Mouse (Mus musculus) adrenal gland, adult 2 months (tissue): ENCODE results near the gene Cldn13. TPM values are rescaled to one million over a fixed set of nuclear protein-coding genes. Genes with fewer than 3 reads are reported as not detected.
"Not testable (repeated sequence)": the region's sequence is repeated elsewhere in the genome, so short reads cannot be mapped to it uniquely, and the experiment has no call there.

Source experiments
- DNase-seq: peaks from one replicate; pipeline ENCODE4 v3.0.0; 2021
- long read RNA-seq: library from polyadenylated mRNA; stranded (forward); transcript quantifications from one replicate; pipeline ENCODE4 v2.0.0, GENCODE M21; 2021
- polyA plus RNA-seq: library from polyadenylated mRNA; depleted of rRNA; stranded (reverse); fragments of >200 nt; gene quantifications from 2 replicates; pipeline ENCODE4 v1.2.3, GENCODE M21; 2012; rRNA removed
- total RNA-seq, 2 experiments: library from RNA; stranded (reverse); gene quantifications; 2 replicates each; pipeline ENCODE4 v1.2.3; 2021

Cldn13 gene
- total RNA-seq: not detected
- polyA plus RNA-seq: not detected in 2 replicates
- long read RNA-seq: 0 reads

DNA sequence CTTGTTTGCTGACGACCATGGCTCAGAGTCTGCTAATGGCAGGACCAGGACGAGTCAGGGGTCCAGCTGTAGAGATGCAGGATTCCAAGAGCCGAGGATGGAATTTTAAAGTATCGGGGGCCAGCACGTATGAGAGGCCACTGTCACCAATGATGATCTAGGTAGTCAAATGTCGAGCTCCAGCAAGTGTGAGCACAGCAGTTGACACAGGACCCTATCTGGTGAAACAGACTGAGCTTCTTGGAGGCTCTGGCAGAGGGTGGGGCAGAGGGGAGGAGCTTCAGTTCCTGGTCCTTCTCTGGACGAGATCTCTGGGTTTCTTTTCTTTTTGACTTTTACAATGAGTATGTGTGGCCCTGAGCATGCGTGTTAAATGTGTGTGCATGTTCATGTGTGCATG, at the start of gene Cldn13:
TSS of gene Cldn13 (minus strand) at position 216 of the 400 bp plus-strand sequence.
- DNase-seq: no peak

DNA sequence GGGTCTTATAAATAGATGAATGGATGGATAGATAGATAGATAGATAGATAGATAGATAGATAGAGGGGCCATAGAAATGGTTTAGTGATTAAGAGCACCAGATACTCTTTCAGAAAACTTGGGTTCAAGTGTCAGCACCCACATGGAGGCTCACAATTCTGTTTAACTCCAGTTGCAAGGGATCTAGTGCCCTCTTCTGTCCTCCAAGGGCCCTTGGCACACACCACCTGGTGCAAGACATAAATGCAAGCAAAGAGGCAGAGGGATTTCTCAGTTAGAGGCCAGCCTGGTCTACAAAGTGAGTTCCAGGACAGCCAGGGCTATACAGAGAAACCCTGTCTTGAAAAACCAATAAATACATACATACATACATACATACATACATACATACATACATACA, 49.3 kb upstream of the Cldn13 start:
- not testable (repeated sequence) for DNase-seq

GRCm38 (mm10) chr5:134963546-134963945, 48.2 kb upstream of the Cldn13 start:
- no peak for DNase-seq

- peak; percentile 51 for DNase-seq
Observed at GRCm38 (mm10) chr5:134961519-134961918, 46.2 kb upstream of the Cldn13 start.

DNA sequence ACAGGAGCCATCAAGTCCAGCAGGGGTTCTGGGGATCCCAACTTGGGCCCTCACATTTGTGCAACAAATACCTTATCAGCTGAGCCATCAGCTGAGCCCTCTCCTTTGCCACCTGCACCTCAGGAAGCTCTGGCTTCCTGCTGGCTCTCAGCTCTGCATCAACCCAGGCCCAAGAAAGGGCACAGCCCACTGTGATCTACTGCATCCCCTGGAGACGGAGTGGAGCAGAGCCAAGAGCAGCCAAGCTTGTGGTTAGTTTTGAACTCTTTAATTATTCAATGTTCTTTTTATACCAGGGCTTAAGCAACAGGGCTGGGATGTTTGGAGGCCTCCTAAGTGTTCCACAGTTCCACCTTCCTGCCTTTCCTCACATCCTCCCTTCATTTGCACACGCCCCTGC, 45.1 kb upstream of the Cldn13 start:
- no peak for DNase-seq

- peak; percentile 91 for DNase-seq
Observed at GRCm38 (mm10) chr5:134959114-134959513, 43.8 kb upstream of the Cldn13 start.

DNA sequence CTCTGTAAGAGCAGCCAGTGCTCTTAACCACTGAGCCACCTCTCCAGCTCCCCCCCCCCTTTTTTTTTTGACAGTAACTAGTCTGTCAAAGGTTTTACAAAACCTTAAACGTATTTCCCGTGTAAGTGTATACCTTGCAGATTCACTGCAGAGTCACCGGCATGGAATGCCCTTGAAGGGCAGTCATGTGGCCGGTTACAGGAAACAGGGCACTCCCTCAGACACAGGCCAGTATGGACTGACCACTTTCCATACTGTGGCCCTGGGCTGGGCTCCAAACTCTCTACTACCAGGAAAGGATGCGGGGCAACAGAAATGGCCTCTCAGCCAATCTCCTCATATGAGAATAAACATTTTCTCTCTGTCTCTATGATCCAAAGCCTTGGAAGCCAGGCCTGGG, 40.2 kb upstream of the Cldn13 start:
- no peak for DNase-seq

- DNase-seq: no peak
Observed at GRCm38 (mm10) chr5:134951053-134951884, 35.9 kb upstream of the Cldn13 start.

DNA sequence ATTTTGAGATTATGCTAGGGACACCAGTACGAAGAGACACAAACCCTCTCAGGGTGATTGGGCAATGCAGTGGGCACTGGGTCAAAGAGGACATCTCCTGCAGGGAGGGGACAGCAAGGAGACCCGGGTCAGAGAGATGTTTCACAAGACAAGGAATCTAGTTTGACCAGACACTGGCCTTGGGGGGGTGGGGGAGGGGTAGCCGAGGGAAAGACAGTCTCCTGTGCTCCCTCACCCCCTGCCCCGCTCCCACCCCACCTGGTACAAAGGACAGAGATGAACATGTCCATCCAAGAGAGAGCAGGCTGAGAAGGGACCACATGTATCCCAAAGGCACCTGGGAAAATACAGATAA, 32.7 kb upstream of the Cldn13 start:
- no peak for DNase-seq

DNA sequence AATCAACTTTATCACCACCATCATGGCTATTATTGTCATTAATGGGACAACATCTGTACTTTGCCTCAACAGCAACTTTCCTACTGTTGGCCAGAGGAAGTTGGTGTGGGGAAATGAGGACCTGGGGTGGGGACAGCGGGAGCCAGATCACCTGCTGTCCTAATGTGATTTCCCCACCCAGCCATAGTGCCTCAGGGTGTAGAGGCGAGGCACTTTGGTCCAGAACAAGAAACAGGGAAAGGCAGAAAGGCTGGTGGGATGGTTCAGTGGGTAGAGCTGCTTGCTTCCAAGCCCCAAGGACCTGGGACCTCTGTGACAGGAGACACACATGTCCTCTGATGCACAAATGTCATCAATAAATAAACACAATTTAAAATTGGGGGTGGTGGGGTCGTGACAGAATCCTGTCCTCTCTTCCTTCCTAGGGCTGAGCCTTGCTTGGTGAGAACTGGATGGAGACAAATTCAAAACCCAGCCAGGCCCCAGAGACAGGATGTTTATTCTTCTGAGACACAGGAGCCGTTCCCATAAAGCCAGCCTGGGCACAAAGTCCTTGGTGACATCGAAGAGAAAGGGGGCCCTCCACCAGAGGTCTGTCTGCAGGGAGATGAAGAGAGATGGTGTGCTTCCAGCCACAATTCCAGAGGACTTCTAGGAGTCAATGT, 32.2 kb upstream of the Cldn13 start:
- DNase-seq: no peak

DNA sequence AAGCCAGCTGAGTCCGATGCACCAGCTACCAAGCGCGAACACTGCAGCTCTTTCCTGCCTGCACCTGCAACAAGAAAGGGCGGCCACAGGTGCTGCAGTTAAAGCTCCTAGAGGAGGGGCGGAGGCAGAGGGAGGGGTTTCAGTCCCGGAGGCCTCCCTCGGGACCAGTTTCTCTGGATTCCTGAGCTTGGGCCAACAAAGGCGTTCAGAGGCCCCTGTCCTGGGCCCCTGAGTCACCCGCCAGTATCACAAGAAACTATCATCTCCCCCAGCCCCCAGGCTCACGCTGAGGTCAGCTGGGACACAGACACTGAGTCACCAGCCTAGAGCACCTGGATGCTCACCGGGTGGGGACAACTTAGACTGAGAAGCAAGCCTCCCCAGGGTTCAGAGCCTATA, 31.5 kb upstream of the Cldn13 start, which contains the start of gene Cldn4:
TSS of gene Cldn4 (minus strand) at position 78 of the 399 bp plus-strand sequence.
- DNase-seq: no peak

- DNase-seq: no peak
Observed at GRCm38 (mm10) chr5:134946063-134946856, 30.9 kb upstream of the Cldn13 start.

- no peak for DNase-seq
Observed at GRCm38 (mm10) chr5:134945266-134945959, 30.1 kb upstream of the Cldn13 start.

- no peak for DNase-seq
Observed at GRCm38 (mm10) chr5:134944179-134944578, 28.9 kb upstream of the Cldn13 start.

GRCm38 (mm10) chr5:134942740-134943139, 27.4 kb upstream of the Cldn13 start:
- peak; percentile 70 for DNase-seq

DNA sequence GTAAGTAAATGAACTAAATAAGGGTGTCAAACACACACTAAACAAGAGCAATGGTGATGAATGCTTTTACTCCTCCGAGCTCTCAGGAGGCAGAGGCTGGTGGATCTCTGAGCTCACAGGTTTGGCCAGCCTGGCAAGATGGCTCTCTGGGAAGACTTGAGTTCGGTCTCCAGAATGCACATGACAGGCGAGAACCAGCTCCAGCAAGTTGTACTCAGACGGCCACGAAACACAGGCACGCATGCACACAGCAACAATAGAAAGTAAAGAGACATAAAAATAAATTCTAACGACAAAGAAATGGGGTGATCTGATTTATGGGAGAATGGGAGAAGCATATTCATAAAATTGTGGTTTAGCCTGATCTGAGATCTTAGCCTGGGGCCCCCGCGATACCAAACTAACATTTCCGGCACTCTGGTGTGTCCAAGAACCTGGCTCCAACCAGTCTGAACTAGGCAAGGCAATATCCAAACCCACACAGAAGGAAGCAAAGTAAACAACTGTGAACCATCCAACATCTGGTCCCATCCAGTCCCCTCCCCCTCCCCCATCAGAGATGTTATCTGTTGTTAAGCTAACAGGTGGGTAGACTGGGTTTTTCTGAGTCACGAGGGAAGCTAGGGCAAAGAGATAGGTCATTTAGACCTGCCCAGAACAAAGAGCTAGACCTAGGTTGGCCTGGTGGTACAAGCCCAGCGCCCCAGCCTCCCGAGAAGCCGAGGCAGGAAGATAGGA, 26.3 kb upstream of the Cldn13 start:
- DNase-seq: no peak

GRCm38 (mm10) chr5:134939554-134939953, 24.2 kb upstream of the Cldn13 start:
- not testable (repeated sequence) for DNase-seq

GRCm38 (mm10) chr5:134939069-134939468, 23.7 kb upstream of the Cldn13 start:
- no peak for DNase-seq

DNA sequence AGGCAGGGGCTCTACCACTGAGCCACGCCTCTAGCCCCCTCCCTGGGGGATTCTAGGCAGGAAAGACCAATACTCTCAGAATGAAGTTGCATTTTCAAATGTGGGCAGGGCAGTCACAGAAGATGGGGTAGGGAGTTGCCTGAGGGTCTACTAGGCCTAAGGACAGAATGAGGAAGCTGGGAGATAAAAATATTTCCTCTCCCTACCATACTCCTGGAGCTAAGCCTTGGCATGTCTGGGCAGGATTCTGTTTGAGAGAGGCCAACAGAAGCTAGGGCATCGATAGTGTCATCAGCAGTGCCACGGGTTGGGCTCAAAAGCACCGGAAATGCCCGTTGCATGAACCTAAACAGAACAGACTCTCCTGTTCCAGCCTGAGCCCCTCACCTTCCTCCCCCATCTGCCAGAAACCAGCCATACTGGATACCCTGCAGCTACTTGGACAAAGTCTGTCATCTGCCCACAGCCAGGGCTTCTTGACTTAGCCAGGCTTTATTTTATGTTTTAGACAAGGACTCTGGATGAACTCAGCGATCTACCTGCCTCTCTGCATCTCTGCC, 21.4 kb upstream of the Cldn13 start:
- DNase-seq: no peak

- DNase-seq: no peak
Observed at GRCm38 (mm10) chr5:134936051-134936450, 20.7 kb upstream of the Cldn13 start.

GRCm38 (mm10) chr5:134934666-134935065, 19.3 kb upstream of the Cldn13 start:
- DNase-seq: no peak
